Mouse (Mus musculus): Measurements from ENCODE around the gene Timm10. TPM values are rescaled to one million over a fixed set of nuclear protein-coding genes. Genes with fewer than 3 reads are reported as not detected.

Timm10 gene
- polyA plus RNA-seq, 1 experiment from 2014 or later, result 43.0 TPM

GRCm38 (mm10) chr2:84831666-84832391, 5.0 kb downstream of the Timm10 start:
- DNase-seq (ENCODE audit: low spot score) (peak; percentile 86), ATAC-seq (replicated peaks; ENCODE audit: low FRiP score) (peak; percentile 63)
- 39% methylated on average over 10 of the region's 10 CpGs for WGBS
- no peaks in the 10 kb centered on the region; the same call in 1 of the 2 replicates for H3K36me3 ChIP-seq (ENCODE audit: control insufficient read depth, insufficient read depth, low read length)
- H3K4me3 ChIP-seq (ENCODE audit: low read depth, low read length), result no peak overlapping the region
- no peaks in the 10 kb centered on the region for H3K4me1 ChIP-seq (replicated peaks; ENCODE audit: control insufficient read depth, insufficient read depth, low read length)
- H3K9ac ChIP-seq (ENCODE audit: low read length), result no peak overlapping the region; the same call in 1 of the 2 replicates
- no peak overlapping the region for H3K27ac ChIP-seq (ENCODE audit: low read depth, low read length)
- H3K9me3 ChIP-seq (ENCODE audit: control insufficient read depth, low read length), result no peaks in the 10 kb centered on the region
- no peaks in the 10 kb centered on the region for H3K27me3 ChIP-seq (ENCODE audit: control insufficient read depth, insufficient read depth, low read length)
- H3K4me2 ChIP-seq (ENCODE audit: low read depth, low read length, severe bottlenecking), result no peak overlapping the region

GRCm38 (mm10) chr2:84837107-84837506, 10.3 kb downstream of the Timm10 start:
- Histone ChIP-seq H3K27me3 (ENCODE audit: control insufficient read depth, insufficient read depth, low read length) (peaks cover 5% of the 10 kb centered on the region; the same call in 1 of the 2 replicates), H3K36me3 (ENCODE audit: control insufficient read depth, insufficient read depth, low read length) (no peaks in the 10 kb centered on the region), H3K4me2 (ENCODE audit: low read depth, low read length, severe bottlenecking) (no peak overlapping the region), H3K27ac (ENCODE audit: low read depth, low read length) (no peak overlapping the region), H3K4me1 (replicated peaks; ENCODE audit: control insufficient read depth, insufficient read depth, low read length) (peaks cover 7% of the 10 kb centered on the region; the same call in 1 of the 2 replicates), H3K4me3 (ENCODE audit: low read depth, low read length) (no peak overlapping the region), H3K9ac (ENCODE audit: low read length) (no peak overlapping the region), H3K9me3 (ENCODE audit: control insufficient read depth, low read length) (no peaks in the 10 kb centered on the region)
- ATAC-seq (replicated peaks; ENCODE audit: low FRiP score) (no peak), DNase-seq (ENCODE audit: low spot score) (no peak)
- 74% methylated on average over 8 of the region's 8 CpGs for WGBS

GRCm38 (mm10) chr2:84837817-84838592, 11.2 kb downstream of the Timm10 start:
- no peak overlapping the region; the same call in 1 of the 2 replicates for H3K4me2 ChIP-seq (ENCODE audit: low read depth, low read length, severe bottlenecking)

GRCm38 (mm10) chr2:84838593-84838949, 11.8 kb downstream of the Timm10 start, which contains the start of gene Slc43a1:
Slc43a1 (plus strand) TSS chr2:84838850.
- H3K27me3 ChIP-seq (ENCODE audit: control insufficient read depth, insufficient read depth, low read length), result peaks cover 5% of the 10 kb centered on the region; the same call in 1 of the 2 replicates
- WGBS, result 18% methylated on average over 10 of the region's 10 CpGs
- H3K4me2 ChIP-seq (ENCODE audit: low read depth, low read length, severe bottlenecking), result peak within 1 kb of the TSS; percentile 96
- ATAC-seq (replicated peaks; ENCODE audit: low FRiP score) (no peak), DNase-seq (ENCODE audit: low spot score) (no peak)
- peak within 1 kb of the TSS; percentile 74 for H3K27ac ChIP-seq (ENCODE audit: low read depth, low read length)
- H3K9ac ChIP-seq (ENCODE audit: low read length), result peak within 1 kb of the TSS; percentile 89
- peak within 1 kb of the TSS; percentile 68 for H3K4me3 ChIP-seq (ENCODE audit: low read depth, low read length)
- no peaks in the 10 kb centered on the region for H3K36me3 ChIP-seq (ENCODE audit: control insufficient read depth, insufficient read depth, low read length)
- peaks cover 7% of the 10 kb centered on the region; the same call in 1 of the 2 replicates for H3K4me1 ChIP-seq (replicated peaks; ENCODE audit: control insufficient read depth, insufficient read depth, low read length)
- H3K9me3 ChIP-seq (ENCODE audit: control insufficient read depth, low read length), result no peaks in the 10 kb centered on the region

More at GRCm38 (mm10) chr2:84837817-84838592, 11.2 kb downstream of the Timm10 start:
- 38% methylated on average over 9 of the region's 9 CpGs for WGBS
- H3K27ac ChIP-seq (ENCODE audit: low read depth, low read length), result no peak overlapping the region
- DNase-seq (ENCODE audit: low spot score), result no peak
- no peak overlapping the region for H3K4me3 ChIP-seq (ENCODE audit: low read depth, low read length)
- H3K9me3 ChIP-seq (ENCODE audit: control insufficient read depth, low read length), result no peaks in the 10 kb centered on the region
- no peak overlapping the region for H3K9ac ChIP-seq (ENCODE audit: low read length)
- H3K36me3 ChIP-seq (ENCODE audit: control insufficient read depth, insufficient read depth, low read length), result no peaks in the 10 kb centered on the region
- no peak for ATAC-seq (replicated peaks; ENCODE audit: low FRiP score)
- H3K4me1 ChIP-seq (replicated peaks; ENCODE audit: control insufficient read depth, insufficient read depth, low read length), result peaks cover 7% of the 10 kb centered on the region; the same call in 1 of the 2 replicates
- peaks cover 5% of the 10 kb centered on the region; the same call in 1 of the 2 replicates for H3K27me3 ChIP-seq (ENCODE audit: control insufficient read depth, insufficient read depth, low read length)

- peak overlapping the region; percentile 89 for H3K9ac ChIP-seq (ENCODE audit: low read length)
- peaks cover 7% of the 10 kb centered on the region; the same call in 1 of the 2 replicates for H3K4me1 ChIP-seq (replicated peaks; ENCODE audit: control insufficient read depth, insufficient read depth, low read length)
- H3K4me2 ChIP-seq (ENCODE audit: low read depth, low read length, severe bottlenecking), result peak overlapping the region; percentile 96
- H3K27me3 ChIP-seq (ENCODE audit: control insufficient read depth, insufficient read depth, low read length), result peaks cover 5% of the 10 kb centered on the region; the same call in 1 of the 2 replicates
- DNase-seq (ENCODE audit: low spot score) (peak; percentile 73), ATAC-seq (replicated peaks; ENCODE audit: low FRiP score) (peak; percentile 31)
- WGBS, result 1% methylated on average over 47 of the region's 47 CpGs
- no peaks in the 10 kb centered on the region for H3K9me3 ChIP-seq (ENCODE audit: control insufficient read depth, low read length)
- H3K36me3 ChIP-seq (ENCODE audit: control insufficient read depth, insufficient read depth, low read length), result no peaks in the 10 kb centered on the region
- peak overlapping the region; percentile 74 for H3K27ac ChIP-seq (ENCODE audit: low read depth, low read length)
- H3K4me3 ChIP-seq (ENCODE audit: low read depth, low read length), result peak overlapping the region; percentile 68
Observed at GRCm38 (mm10) chr2:84838993-84839980, 12.5 kb downstream of the Timm10 start.

- DNase-seq (ENCODE audit: low spot score), result peak; percentile 90
- H3K4me3 ChIP-seq (ENCODE audit: low read depth, low read length), result peak overlapping the region; percentile 68
- peak overlapping the region; percentile 96 for H3K4me2 ChIP-seq (ENCODE audit: low read depth, low read length, severe bottlenecking)
- peak overlapping the region; percentile 74 for H3K27ac ChIP-seq (ENCODE audit: low read depth, low read length)
- peak; percentile 89 for ATAC-seq (replicated peaks; ENCODE audit: low FRiP score)
- H3K9me3 ChIP-seq (ENCODE audit: control insufficient read depth, low read length), result no peaks in the 10 kb centered on the region
- H3K9ac ChIP-seq (ENCODE audit: low read length), result peak overlapping the region; percentile 89
- under 1% methylated on average over 54 of the region's 54 CpGs for WGBS
- peaks cover 5% of the 10 kb centered on the region; the same call in 1 of the 2 replicates for H3K27me3 ChIP-seq (ENCODE audit: control insufficient read depth, insufficient read depth, low read length)
- H3K4me1 ChIP-seq (replicated peaks; ENCODE audit: control insufficient read depth, insufficient read depth, low read length), result peaks cover 7% of the 10 kb centered on the region; the same call in 1 of the 2 replicates
- H3K36me3 ChIP-seq (ENCODE audit: control insufficient read depth, insufficient read depth, low read length), result no peaks in the 10 kb centered on the region
Observed at GRCm38 (mm10) chr2:84840016-84840747, 13.4 kb downstream of the Timm10 start.

- H3K4me3 ChIP-seq (ENCODE audit: low read depth, low read length), result peak overlapping the region; percentile 68
- H3K9ac ChIP-seq (ENCODE audit: low read length), result peak overlapping the region; percentile 89
- H3K4me2 ChIP-seq (ENCODE audit: low read depth, low read length, severe bottlenecking), result peak overlapping the region; percentile 96
- ATAC-seq (replicated peaks; ENCODE audit: low FRiP score), result no peak; the same call in 1 of the 2 replicates
- DNase-seq (ENCODE audit: low spot score), result no peak
- peaks cover 7% of the 10 kb centered on the region; the same call in 1 of the 2 replicates for H3K4me1 ChIP-seq (replicated peaks; ENCODE audit: control insufficient read depth, insufficient read depth, low read length)
- H3K9me3 ChIP-seq (ENCODE audit: control insufficient read depth, low read length), result no peaks in the 10 kb centered on the region
- H3K27ac ChIP-seq (ENCODE audit: low read depth, low read length), result peak overlapping the region; percentile 74
- H3K27me3 ChIP-seq (ENCODE audit: control insufficient read depth, insufficient read depth, low read length), result peaks cover 5% of the 10 kb centered on the region; the same call in 1 of the 2 replicates
- 6% methylated on average over 17 of the region's 17 CpGs for WGBS
- no peaks in the 10 kb centered on the region for H3K36me3 ChIP-seq (ENCODE audit: control insufficient read depth, insufficient read depth, low read length)
Observed at GRCm38 (mm10) chr2:84840748-84841563, 14.2 kb downstream of the Timm10 start.

Data from forebrain, embryonic 11.5 days (tissue).